Mouse (Mus musculus): ENCODE data around the gene Paics. TPM values are rescaled to one million over a fixed set of nuclear protein-coding genes. Genes with fewer than 3 reads are reported as not detected.
"Not testable (repeated sequence)": the region's sequence is repeated elsewhere in the genome, so short reads cannot be mapped to it uniquely, and the experiment has no call there.

Paics gene
- total RNA-seq, 2 experiments from 2014 or later = 89.7 to 92.4 TPM

GRCm38 (mm10) chr5:76947758-76948157, 3.3 kb upstream of the Paics start:
- intact Hi-C loops (cut with DNase I) = no loop called here
- no peak for DNase-seq (ENCODE audit: low spot score in 2 of 2)

GRCm38 (mm10) chr5:76950343-76951105, 583 bp upstream of the Paics start:
- intact Hi-C loops (cut with DNase I) = loop anchor here (1.0 to 2.0 kb wide), 2 partner anchors 45 to 362 kb away; partner anchors contain the start of genes Aasdh and Cep135
- no peak for DNase-seq (ENCODE audit: low spot score in 2 of 2)

- no peak for DNase-seq (ENCODE audit: low spot score in 2 of 2)
- intact Hi-C loops (cut with DNase I) = no loop called here
Measured at GRCm38 (mm10) chr5:76952112-76953040, 1.3 kb downstream of the Paics start.

- no peak for DNase-seq (ENCODE audit: low spot score in 2 of 2)
- intact Hi-C loops (cut with DNase I) = no loop called here
Measured at GRCm38 (mm10) chr5:76953794-76954193, 2.7 kb downstream of the Paics start.

- intact Hi-C loops (cut with DNase I) = no loop called here
- no peak for DNase-seq (ENCODE audit: low spot score in 2 of 2)
Measured at GRCm38 (mm10) chr5:76954271-76954900, 3.3 kb downstream of the Paics start.

GRCm38 (mm10) chr5:76955474-76955873, 4.4 kb downstream of the Paics start:
- intact Hi-C loops (cut with DNase I) = no loop called here
- DNase-seq (ENCODE audit: low spot score in 2 of 2) = no peak

- DNase-seq (ENCODE audit: low spot score in 2 of 2) = no peak
- intact Hi-C loops (cut with DNase I) = no loop called here
Measured at GRCm38 (mm10) chr5:76957954-76958353, 6.8 kb downstream of the Paics start.

- intact Hi-C loops (cut with DNase I) = no loop called here
- DNase-seq (ENCODE audit: low spot score in 2 of 2) = no peak
Measured at GRCm38 (mm10) chr5:76959587-76959986, 8.5 kb downstream of the Paics start.

GRCm38 (mm10) chr5:76962545-76962944, 11.4 kb downstream of the Paics start:
- no peak for DNase-seq (ENCODE audit: low spot score in 2 of 2)
- intact Hi-C loops (cut with DNase I) = no loop called here

GRCm38 (mm10) chr5:76964651-76965050, 13.5 kb downstream of the Paics start:
- intact Hi-C loops (cut with DNase I) = no loop called here
- no peak for DNase-seq (ENCODE audit: low spot score in 2 of 2)

- DNase-seq (ENCODE audit: low spot score in 2 of 2) = no peak
- intact Hi-C loops (cut with DNase I) = no loop called here
Measured at GRCm38 (mm10) chr5:76969250-76969649, 18.1 kb downstream of the Paics start.

- DNase-seq (ENCODE audit: low spot score in 2 of 2); intact Hi-C loops (cut with DNase I): not testable (repeated sequence)
Measured at GRCm38 (mm10) chr5:76971115-76971514, 20.0 kb downstream of the Paics start.

- DNase-seq (ENCODE audit: low spot score in 2 of 2) = no peak
- intact Hi-C loops (cut with DNase I) = no loop called here
Measured at GRCm38 (mm10) chr5:76973488-76973887, 22.4 kb downstream of the Paics start.

- intact Hi-C loops (cut with DNase I) = loop anchor here (2.0 kb wide), 1 partner anchor 69 kb away; the partner anchor contains the start of gene Aasdh
- no peak for DNase-seq (ENCODE audit: low spot score in 2 of 2)
Measured at GRCm38 (mm10) chr5:76974207-76974553, 23.1 kb downstream of the Paics start.

- intact Hi-C loops (cut with DNase I) = loop anchor here (2.0 kb wide), 1 partner anchor 70 kb away; the partner anchor contains the start of gene Aasdh
- DNase-seq (ENCODE audit: low spot score in 2 of 2) = peak; percentile 77 to 87
Measured at GRCm38 (mm10) chr5:76974554-76975285, 23.6 kb downstream of the Paics start, which contains the start of gene Srp72. Srp72 (plus strand) TSS chr5:76974683.

GRCm38 (mm10) chr5:76975736-76976135, 24.6 kb downstream of the Paics start:
- DNase-seq (ENCODE audit: low spot score in 2 of 2) = no peak
- intact Hi-C loops (cut with DNase I) = loop anchor here (2.0 kb wide), 1 partner anchor 71 kb away; the partner anchor contains the start of gene Aasdh

GRCm38 (mm10) chr5:76984015-76984414, 32.9 kb downstream of the Paics start:
- no peak for DNase-seq (ENCODE audit: low spot score in 2 of 2)
- intact Hi-C loops (cut with DNase I) = loop anchor here (10.0 kb wide), 1 partner anchor 341 kb away; no protein-coding TSS in a partner anchor

GRCm38 (mm10) chr5:76990789-76991188, 39.7 kb downstream of the Paics start:
- intact Hi-C loops (cut with DNase I) = no loop called here
- DNase-seq (ENCODE audit: low spot score in 2 of 2) = no peak

GRCm38 (mm10) chr5:76993174-76993814, 42.2 kb downstream of the Paics start:
- DNase-seq (ENCODE audit: low spot score in 2 of 2) = no peak
- intact Hi-C loops (cut with DNase I) = no loop called here

Data from left cerebral cortex, postnatal 25 days (tissue).